Mouse (Mus musculus): Measurements from ENCODE around the gene Slc10a7.
"Not testable (repeated sequence)": the region's sequence is repeated elsewhere in the genome, so short reads cannot be mapped to it uniquely, and the experiment has no call there.

The Slc10a7 gene

DNA sequence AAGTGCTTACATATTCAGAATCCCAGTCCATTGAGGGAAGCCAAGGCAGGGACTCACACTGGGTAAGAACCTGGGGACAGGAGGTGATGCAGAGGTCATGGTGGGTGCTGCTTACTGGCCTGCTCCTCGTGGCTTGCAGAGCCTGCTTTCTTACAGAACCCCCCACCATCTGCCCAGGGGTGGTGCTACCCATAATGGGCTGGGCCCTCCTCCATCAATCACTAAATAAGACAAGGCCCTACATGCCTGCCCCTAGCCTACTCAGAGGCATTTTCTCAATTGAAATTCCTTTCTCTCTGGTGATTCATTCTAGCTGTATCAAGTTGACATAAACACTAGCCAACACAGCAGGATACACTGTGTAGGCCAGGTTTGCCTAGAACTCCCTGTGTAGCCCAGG is 34.5 kb downstream of the Slc10a7 start:
- in situ Hi-C loops (cut with MboI; ENCODE audit: unreplicated experiment in 2 of 2) = no loop called here

GRCm38 (mm10) chr8:78544545-78544944 is 35.4 kb downstream of the Slc10a7 start:
- in situ Hi-C loops (cut with MboI; ENCODE audit: unreplicated experiment in 2 of 2) = no loop called here

DNA sequence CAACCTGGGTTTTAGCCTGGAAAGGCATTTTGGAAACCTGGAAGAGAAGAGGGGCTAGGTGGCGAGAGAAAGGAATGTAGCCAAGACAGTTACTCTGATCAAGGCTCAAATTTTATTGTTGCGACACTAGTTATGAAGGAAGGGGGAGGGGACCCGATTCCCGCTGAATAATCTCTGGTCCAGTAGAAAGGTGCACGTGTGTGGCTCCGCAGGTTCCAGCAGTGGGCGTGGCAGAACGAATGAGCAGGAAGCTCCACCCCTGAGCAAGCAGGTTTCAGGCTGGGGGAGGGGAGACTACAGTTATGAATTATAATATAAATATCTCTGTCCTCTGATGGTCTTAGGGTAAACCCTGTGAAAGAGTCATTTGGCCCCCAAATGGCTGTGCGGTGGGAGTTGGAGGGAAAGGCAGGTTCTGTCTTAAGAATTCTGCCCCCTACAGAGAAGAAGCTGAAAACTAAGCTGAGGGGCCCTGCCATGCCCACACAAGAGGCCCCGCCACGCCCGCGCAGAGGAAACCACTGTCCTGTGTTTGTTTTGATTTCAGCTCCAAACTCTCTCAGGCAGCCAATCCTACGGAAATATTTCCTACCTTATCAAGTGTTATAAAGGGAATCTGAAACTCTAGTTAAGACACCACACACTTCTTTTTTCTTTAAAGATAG is 36.1 kb downstream of the Slc10a7 start:
- in situ Hi-C loops (cut with MboI; ENCODE audit: unreplicated experiment in 2 of 2) = not testable (repeated sequence)

- in situ Hi-C loops (cut with MboI; ENCODE audit: unreplicated experiment in 2 of 2) = no loop called here
Measured at GRCm38 (mm10) chr8:78549971-78550751, 41.0 kb downstream of the Slc10a7 start.

- in situ Hi-C loops (cut with MboI; ENCODE audit: unreplicated experiment in 2 of 2) = no loop called here
Measured at GRCm38 (mm10) chr8:78550752-78551134, 41.6 kb downstream of the Slc10a7 start.

GRCm38 (mm10) chr8:78555817-78556216 is 46.7 kb downstream of the Slc10a7 start:
- in situ Hi-C loops (cut with MboI; ENCODE audit: unreplicated experiment in 2 of 2) = no loop called here

DNA sequence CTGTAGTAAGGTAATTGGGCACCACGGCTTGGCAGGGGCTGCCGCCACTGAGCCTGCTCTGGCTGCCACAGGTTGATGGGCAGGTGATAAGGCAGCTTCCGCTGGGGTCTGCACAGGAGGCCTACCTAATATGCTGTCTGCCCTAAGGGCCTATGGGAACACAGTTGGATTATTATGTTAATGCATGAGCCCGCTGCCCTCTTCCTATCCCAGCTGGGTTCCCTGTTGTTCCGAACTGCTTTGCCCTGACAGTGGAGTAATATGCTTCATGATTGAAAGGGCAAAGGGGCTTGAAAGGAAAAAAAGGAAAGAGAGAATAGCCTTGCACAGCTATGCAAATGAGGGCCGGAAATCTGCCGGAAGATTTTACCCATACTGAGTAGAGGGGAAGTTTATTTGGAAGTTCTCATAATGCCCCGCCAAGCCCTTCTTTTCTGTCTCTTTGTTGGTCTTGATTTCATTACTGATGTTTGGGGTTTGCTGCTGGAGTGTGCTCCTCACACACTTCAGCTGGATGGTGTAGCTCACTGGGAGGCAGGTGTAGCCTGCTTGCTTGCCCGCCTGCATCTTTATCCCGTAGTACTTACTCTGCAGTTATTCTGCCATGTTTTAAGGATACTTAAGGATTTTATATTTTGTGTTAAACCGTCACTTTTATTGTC is 47.8 kb downstream of the Slc10a7 start:
- in situ Hi-C loops (cut with MboI; ENCODE audit: unreplicated experiment in 2 of 2) = no loop called here

DNA sequence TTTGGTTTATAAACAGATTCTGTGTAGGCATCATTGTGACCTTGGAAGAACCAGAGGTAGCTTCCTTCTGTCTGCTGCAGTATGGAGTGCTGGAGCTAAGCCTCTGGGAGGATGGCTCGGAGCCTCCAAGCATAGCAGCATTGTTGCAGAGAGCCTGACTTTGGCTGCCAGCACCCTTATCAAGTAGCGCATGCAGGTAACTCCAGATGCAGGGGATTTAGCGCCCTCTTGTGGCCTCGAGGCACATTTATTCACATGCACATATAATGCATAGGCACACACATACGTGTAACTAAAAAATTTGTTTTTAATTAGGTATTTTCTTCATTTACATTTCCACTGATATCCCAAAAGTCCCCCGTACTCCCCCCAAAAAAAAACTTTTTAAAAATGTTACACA is 52.5 kb downstream of the Slc10a7 start:
- in situ Hi-C loops (cut with MboI; ENCODE audit: unreplicated experiment in 2 of 2) = no loop called here

- in situ Hi-C loops (cut with MboI; ENCODE audit: unreplicated experiment in 2 of 2) = no loop called here
Measured at GRCm38 (mm10) chr8:78563466-78564058, 54.4 kb downstream of the Slc10a7 start.

- in situ Hi-C loops (cut with MboI; ENCODE audit: unreplicated experiment in 2 of 2) = no loop called here
Measured at GRCm38 (mm10) chr8:78564200-78564599, 55.1 kb downstream of the Slc10a7 start.

DNA sequence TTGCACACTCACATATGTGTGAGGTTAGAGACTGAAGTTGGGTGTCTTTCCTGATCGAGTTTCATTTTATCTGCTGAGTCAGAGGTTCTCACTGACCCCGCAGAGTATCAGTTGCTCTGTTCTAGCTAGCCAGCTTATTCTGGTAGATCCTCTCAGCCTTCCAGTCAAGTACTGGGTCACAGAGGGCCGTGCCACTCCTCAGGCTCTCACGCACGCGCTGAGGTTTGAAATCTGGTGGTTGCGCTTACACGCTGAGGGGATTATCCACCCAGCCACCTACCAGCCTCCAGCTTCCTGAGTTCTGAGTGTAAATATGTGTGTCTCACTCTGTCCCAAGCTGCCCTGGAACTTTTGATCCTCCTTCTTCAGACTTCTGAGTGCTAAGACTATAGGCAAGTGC is 59.0 kb downstream of the Slc10a7 start:
- in situ Hi-C loops (cut with MboI; ENCODE audit: unreplicated experiment in 2 of 2) = loop anchor here in 1 of 2 experiments (5.0 kb wide), 1 partner anchor 64 kb away; no protein-coding TSS in a partner anchor

DNA sequence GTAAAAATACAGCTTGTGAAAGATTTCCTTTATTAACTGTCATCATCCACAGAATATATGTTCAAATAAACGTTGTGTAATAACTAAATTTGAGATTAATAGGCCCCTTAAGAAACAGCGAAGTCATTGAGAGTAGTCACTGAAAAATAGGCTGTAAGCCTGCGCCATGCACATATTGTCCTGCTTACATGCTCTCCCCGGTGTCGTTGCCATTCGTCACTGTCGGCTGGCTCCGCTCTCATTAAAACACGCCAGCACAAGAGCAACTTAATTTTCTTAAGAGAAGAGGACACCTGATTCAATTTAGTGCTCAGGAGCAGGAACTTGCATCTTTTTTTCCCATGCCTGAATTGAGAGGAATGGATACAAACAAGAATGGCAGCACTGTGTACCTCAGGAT is 62.4 kb downstream of the Slc10a7 start:
- in situ Hi-C loops (cut with MboI; ENCODE audit: unreplicated experiment in 2 of 2) = no loop called here

GRCm38 (mm10) chr8:78574207-78574606 is 65.1 kb downstream of the Slc10a7 start:
- in situ Hi-C loops (cut with MboI; ENCODE audit: unreplicated experiment in 2 of 2) = no loop called here

DNA sequence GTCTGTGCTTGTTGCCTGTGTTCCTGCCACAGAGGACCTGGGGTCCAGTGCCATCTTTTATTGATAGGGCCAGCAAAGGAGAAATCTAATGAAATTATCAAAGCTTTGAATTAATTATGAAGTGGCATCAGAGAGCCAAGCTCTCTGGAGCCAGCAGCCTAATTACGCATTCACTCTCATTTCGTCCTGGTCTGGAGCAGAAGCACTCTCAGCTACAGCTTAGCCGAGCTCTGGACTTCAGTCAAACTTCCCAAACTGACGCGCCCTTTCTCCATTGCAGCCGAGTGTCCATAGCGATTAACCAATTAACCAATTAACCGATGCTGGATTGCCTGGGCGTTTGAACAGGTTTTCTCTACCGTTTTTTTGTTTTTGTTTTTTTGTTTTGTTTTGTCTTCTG is 68.4 kb downstream of the Slc10a7 start:
- in situ Hi-C loops (cut with MboI; ENCODE audit: unreplicated experiment in 2 of 2) = no loop called here

DNA sequence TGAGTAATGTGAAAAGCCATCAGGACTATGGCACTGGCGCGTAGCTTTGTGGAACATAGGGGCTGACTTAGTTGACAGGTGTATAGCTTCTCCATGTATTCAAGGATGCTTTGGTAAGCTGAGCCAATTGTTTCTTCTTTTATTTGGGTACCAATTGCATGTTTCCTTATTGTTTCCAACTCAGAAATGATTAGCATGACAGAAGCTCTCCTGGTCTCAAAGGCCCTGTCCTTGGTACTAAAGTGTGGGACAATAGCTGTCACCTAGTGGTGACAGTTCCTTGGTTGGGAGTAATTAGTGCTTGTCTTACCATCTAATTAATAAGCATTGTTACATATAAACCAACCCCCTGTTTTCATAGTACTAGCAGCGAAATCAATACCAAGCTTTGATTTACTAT is 68.9 kb downstream of the Slc10a7 start:
- in situ Hi-C loops (cut with MboI; ENCODE audit: unreplicated experiment in 2 of 2) = no loop called here

DNA sequence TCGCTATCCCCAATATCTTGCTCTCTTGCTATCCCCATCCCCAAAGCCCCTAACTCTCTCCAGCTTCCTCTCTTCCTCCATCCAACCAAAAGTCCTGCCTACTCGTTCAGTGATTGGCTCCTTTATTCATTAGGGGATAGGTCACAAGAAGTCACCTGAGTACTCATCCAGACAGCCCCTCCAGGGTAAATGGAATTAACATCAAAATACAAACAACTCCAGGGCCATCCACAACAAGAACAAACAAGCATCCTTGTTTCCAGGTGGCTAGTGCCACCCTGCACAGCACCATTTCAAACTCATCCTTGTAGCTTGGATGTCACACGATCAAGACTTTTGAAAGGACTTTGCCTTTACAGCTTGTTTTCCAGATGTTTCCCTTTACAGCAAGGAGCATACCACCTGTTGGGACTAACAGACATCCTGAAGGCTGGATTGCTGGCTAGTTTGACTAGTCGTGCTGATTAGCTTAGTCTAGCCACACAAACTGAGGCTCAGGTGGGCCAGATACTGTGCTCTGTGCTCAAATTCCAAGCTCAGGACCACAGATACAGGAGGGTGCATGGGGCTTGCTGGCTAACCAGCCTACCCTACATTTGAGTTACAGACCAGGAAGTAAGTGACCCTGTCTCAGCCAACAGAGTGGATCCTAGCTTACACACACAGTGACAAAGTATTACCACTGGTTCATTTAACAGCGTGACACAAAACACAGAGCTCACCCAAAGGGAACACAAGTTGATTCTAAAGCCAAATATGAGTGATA is 75.0 kb downstream of the Slc10a7 start:
- in situ Hi-C loops (cut with MboI; ENCODE audit: unreplicated experiment in 2 of 2) = no loop called here

GRCm38 (mm10) chr8:78584863-78585262 is 75.7 kb downstream of the Slc10a7 start:
- in situ Hi-C loops (cut with MboI; ENCODE audit: unreplicated experiment in 2 of 2) = no loop called here

- in situ Hi-C loops (cut with MboI; ENCODE audit: unreplicated experiment in 2 of 2) = no loop called here
Measured at GRCm38 (mm10) chr8:78595481-78595908, 86.3 kb downstream of the Slc10a7 start.

DNA sequence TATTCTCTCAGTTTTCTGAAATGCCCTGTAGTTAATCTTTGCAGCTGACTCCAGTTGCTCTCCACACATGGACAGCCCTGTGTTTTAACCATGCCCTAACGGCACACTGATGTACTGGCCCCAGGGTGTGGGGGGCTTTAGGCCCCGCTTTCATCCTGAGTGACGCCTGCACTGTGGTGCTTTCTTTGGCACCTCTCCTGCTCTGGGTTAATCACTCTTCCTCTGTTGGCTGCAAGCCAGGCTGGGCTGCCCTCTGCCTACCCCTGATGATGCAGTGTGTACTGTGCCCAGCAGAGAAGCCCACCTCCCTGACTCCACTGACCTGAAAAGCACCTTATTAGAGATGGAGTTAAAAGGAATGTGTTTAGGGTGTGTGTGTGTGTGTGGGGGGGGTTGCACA is 89.1 kb downstream of the Slc10a7 start:
- in situ Hi-C loops (cut with MboI; ENCODE audit: unreplicated experiment in 2 of 2) = no loop called here

DNA sequence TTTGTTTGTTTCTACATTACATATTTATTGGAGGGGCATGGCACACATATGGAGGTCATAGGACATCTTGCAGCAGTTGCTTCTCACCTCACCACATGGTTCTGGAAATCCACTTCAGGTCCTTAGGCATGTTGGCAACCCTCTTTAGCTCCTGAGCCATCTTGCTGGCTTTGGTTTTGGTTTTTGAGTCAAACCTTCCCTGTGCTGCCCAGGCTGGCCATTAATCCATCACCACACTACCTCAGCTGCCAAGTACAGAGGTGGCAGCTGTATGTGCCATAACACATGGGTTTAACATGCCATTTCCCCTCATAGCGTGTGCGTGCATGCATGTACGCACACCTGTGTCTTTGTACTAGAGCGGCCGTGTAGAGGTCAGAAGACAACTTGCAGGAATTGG is 93.9 kb downstream of the Slc10a7 start:
- in situ Hi-C loops (cut with MboI; ENCODE audit: unreplicated experiment in 2 of 2) = no loop called here

- in situ Hi-C loops (cut with MboI; ENCODE audit: unreplicated experiment in 2 of 2) = no loop called here
Measured at GRCm38 (mm10) chr8:78604426-78604825, 95.3 kb downstream of the Slc10a7 start.

Data from v-Abl transformed pro-B cells (cell line).